Mouse (Mus musculus) limb, embryonic 11.5 days (tissue): ENCODE data around the gene Ksr1. TPM values are rescaled to one million over a fixed set of nuclear protein-coding genes. Genes with fewer than 3 reads are reported as not detected.

ENCODE experiments used
- ATAC-seq: fragments of 200-750 bp; cut with Nextera tagmentation; 2 replicates; pipeline ENCODE4 v1.8.0; 2017; ENCODE audit warnings: low read depth; ENCODE audit not compliant: insufficient number of reproducible peaks, low FRiP score, low TSS enrichment
- DNase-seq: peaks from one replicate; pipeline ENCODE4 v3.0.0-alpha.2; 2015; ENCODE audit warnings: low spot score
- H3K27ac ChIP-seq: fragments of 300-500 bp; sonication (generic); replicated peaks from 2 replicates; pipeline ENCODE4 v1.5.1; 2014; ENCODE audit warnings: low read depth, mild to moderate bottlenecking, low read length
- H3K27me3 ChIP-seq: fragments of 300-500 bp; sonication (generic); 2 replicates; pipeline ENCODE4 v1.6.1; 2014; ENCODE audit warnings: mild to moderate bottlenecking, low read length, mixed read lengths; ENCODE audit not compliant: control insufficient read depth, insufficient read depth
- H3K36me3 ChIP-seq: fragments of 300-500 bp; sonication (generic); 2 replicates; pipeline ENCODE4 v1.6.1; 2014; ENCODE audit warnings: mild to moderate bottlenecking, low read length, moderate library complexity, mixed read lengths; ENCODE audit not compliant: control insufficient read depth, insufficient read depth
- H3K4me1 ChIP-seq: fragments of 300-500 bp; sonication (generic); 2 replicates; pipeline ENCODE4 v1.6.1; 2014; ENCODE audit warnings: low read length, mixed read lengths; ENCODE audit not compliant: control insufficient read depth, insufficient read depth
- H3K4me2 ChIP-seq: fragments of 300-500 bp; sonication (generic); 2 replicates; pipeline ENCODE4 v1.6.1; 2014; ENCODE audit warnings: low read depth, mild to moderate bottlenecking, moderate library complexity; ENCODE audit not compliant: severe bottlenecking
- H3K4me3 ChIP-seq: fragments of 300-500 bp; sonication (generic); 2 replicates; pipeline ENCODE4 v1.5.1; 2014; ENCODE audit warnings: low read depth, low read length
- H3K9ac ChIP-seq: fragments of 300-500 bp; sonication (generic); 2 replicates; pipeline ENCODE4 v1.6.1; 2014; ENCODE audit warnings: mild to moderate bottlenecking, low read length
- H3K9me3 ChIP-seq: fragments of 300-500 bp; sonication (generic); 2 replicates; pipeline ENCODE4 v1.6.1; 2016; ENCODE audit warnings: low read length; ENCODE audit not compliant: control insufficient read depth
- whole genome bisulfite sequencing: fragments of 180-500 bp; shearing (Covaris S2); extraction: QIAGEN DNeasy Blood & Tissue Kit; methylation state at CpG from one replicate; pipeline ENCODE4 v1.1.7; 2014; 5-methylcytosine and 5-hydroxymethylcytosine counted together
- polyA plus RNA-seq: library from polyadenylated mRNA; unstranded; fragments of >200 nt; fragmentation: Nextera tagmentation; extraction: Ambion mirVana; gene quantifications from 2 replicates; pipeline ENCODE4 v1.2.1, GENCODE M21; 2014

Gene Ksr1
- polyA plus RNA-seq, 1 experiment from 2014 or later = 2.2 TPM

- Histone ChIP-seq H3K9ac (no peak overlapping the region), H3K4me2 (no peak overlapping the region), H3K9me3 (no peaks in the 10 kb centered on the region), H3K27ac (no peak overlapping the region), H3K4me1 (peaks cover 14% of the 10 kb centered on the region), H3K36me3 (no peaks in the 10 kb centered on the region), H3K4me3 (no peak overlapping the region), H3K27me3 (no peaks in the 10 kb centered on the region)
- 90% methylated on average over 5 of the region's 5 CpGs for WGBS
- DNase-seq = no peak
- no peak for ATAC-seq
Measured at GRCm38 (mm10) chr11:79137245-79137644, 9.0 kb downstream of the Ksr1 start.

- H3K9ac ChIP-seq = no peak overlapping the region
Measured at GRCm38 (mm10) chr11:79135685-79136360, 10.4 kb downstream of the Ksr1 start.

GRCm38 (mm10) chr11:79135105-79135503, 11.1 kb downstream of the Ksr1 start:
- H3K27ac ChIP-seq = no peak overlapping the region
- no peak for DNase-seq
- 98% methylated on average over 13 of the region's 13 CpGs for WGBS

More at GRCm38 (mm10) chr11:79135685-79136360, 10.4 kb downstream of the Ksr1 start:
- H3K27ac ChIP-seq = no peak overlapping the region
- DNase-seq = no peak
- no peak overlapping the region for H3K4me3 ChIP-seq
- no peak overlapping the region for H3K4me2 ChIP-seq
- no peaks in the 10 kb centered on the region for H3K27me3 ChIP-seq
- ATAC-seq = no peak
- peaks cover 5% of the 10 kb centered on the region; the same call in 1 of the 2 replicates for H3K4me1 ChIP-seq
- H3K9me3 ChIP-seq = no peaks in the 10 kb centered on the region
- WGBS = 43% methylated on average over 7 of the region's 7 CpGs
- H3K36me3 ChIP-seq = no peaks in the 10 kb centered on the region

GRCm38 (mm10) chr11:79134416-79135104, 11.6 kb downstream of the Ksr1 start:
- no peak overlapping the region for H3K9ac ChIP-seq
- no peak for DNase-seq
- no peak for ATAC-seq
- no peak overlapping the region for H3K4me3 ChIP-seq
- H3K9me3 ChIP-seq = no peaks in the 10 kb centered on the region
- WGBS = 82% methylated on average over 13 of the region's 13 CpGs
- no peaks in the 10 kb centered on the region for H3K27me3 ChIP-seq
- H3K4me2 ChIP-seq = no peak overlapping the region
- no peaks in the 10 kb centered on the region for H3K36me3 ChIP-seq
- H3K4me1 ChIP-seq = peaks cover 5% of the 10 kb centered on the region; the same call in 1 of the 2 replicates
- H3K27ac ChIP-seq = no peak overlapping the region

More at GRCm38 (mm10) chr11:79135105-79135503, 11.1 kb downstream of the Ksr1 start:
- Histone ChIP-seq H3K27me3 (no peaks in the 10 kb centered on the region), H3K9me3 (no peaks in the 10 kb centered on the region), H3K9ac (no peak overlapping the region), H3K4me3 (no peak overlapping the region), H3K36me3 (no peaks in the 10 kb centered on the region), H3K4me1 (peaks cover 5% of the 10 kb centered on the region; the same call in 1 of the 2 replicates), H3K4me2 (no peak overlapping the region)
- ATAC-seq = no peak

GRCm38 (mm10) chr11:79133961-79134360, 12.2 kb downstream of the Ksr1 start:
- H3K4me2 ChIP-seq = no peak overlapping the region
- H3K27ac ChIP-seq = no peak overlapping the region
- H3K4me3 ChIP-seq = no peak overlapping the region
- peaks cover 5% of the 10 kb centered on the region; the same call in 1 of the 2 replicates for H3K4me1 ChIP-seq
- no peaks in the 10 kb centered on the region for H3K36me3 ChIP-seq
- 76% methylated on average over 9 of the region's 9 CpGs for WGBS
- DNase-seq = no peak
- no peak for ATAC-seq
- no peaks in the 10 kb centered on the region for H3K9me3 ChIP-seq
- H3K27me3 ChIP-seq = no peaks in the 10 kb centered on the region
- H3K9ac ChIP-seq = no peak overlapping the region

- no peak overlapping the region for H3K27ac ChIP-seq
Measured at GRCm38 (mm10) chr11:79133051-79133450, 13.2 kb downstream of the Ksr1 start.

GRCm38 (mm10) chr11:79131949-79132411, 14.2 kb downstream of the Ksr1 start:
- no peak overlapping the region for H3K27ac ChIP-seq
- no peaks in the 10 kb centered on the region for H3K27me3 ChIP-seq
- no peak overlapping the region for H3K4me3 ChIP-seq
- H3K4me1 ChIP-seq = peaks cover 5% of the 10 kb centered on the region; the same call in 1 of the 2 replicates
- no peaks in the 10 kb centered on the region for H3K9me3 ChIP-seq
- no peaks in the 10 kb centered on the region for H3K36me3 ChIP-seq
- H3K4me2 ChIP-seq = no peak overlapping the region
- no peak for DNase-seq
- ATAC-seq = no peak
- H3K9ac ChIP-seq = no peak overlapping the region
- 51% methylated on average over 9 of the region's 9 CpGs for WGBS

More at GRCm38 (mm10) chr11:79133051-79133450, 13.2 kb downstream of the Ksr1 start:
- no peaks in the 10 kb centered on the region for H3K27me3 ChIP-seq
- H3K36me3 ChIP-seq = no peaks in the 10 kb centered on the region
- ATAC-seq (no peak), DNase-seq (no peak)
- H3K4me2 ChIP-seq = no peak overlapping the region
- no peak overlapping the region for H3K9ac ChIP-seq
- H3K4me1 ChIP-seq = peaks cover 5% of the 10 kb centered on the region; the same call in 1 of the 2 replicates
- no peak overlapping the region for H3K4me3 ChIP-seq
- H3K9me3 ChIP-seq = no peaks in the 10 kb centered on the region
- 82% methylated on average over 5 of the region's 5 CpGs for WGBS

- Histone ChIP-seq H3K27ac (no peak overlapping the region), H3K36me3 (no peaks in the 10 kb centered on the region), H3K4me1 (peaks cover 5% of the 10 kb centered on the region; the same call in 1 of the 2 replicates), H3K9me3 (no peaks in the 10 kb centered on the region), H3K9ac (no peak overlapping the region), H3K27me3 (no peaks in the 10 kb centered on the region), H3K4me3 (no peak overlapping the region), H3K4me2 (no peak overlapping the region)
- DNase-seq (no peak), ATAC-seq (no peak)
- 82% methylated on average over 13 of the region's 13 CpGs for WGBS
Measured at GRCm38 (mm10) chr11:79129388-79130356, 16.5 kb downstream of the Ksr1 start.
